Mouse (Mus musculus) forebrain, embryonic 16.5 days (tissue): ENCODE data around the gene Irf2. TPM values are rescaled to one million over a fixed set of nuclear protein-coding genes. Genes with fewer than 3 reads are reported as not detected.

Experiments
- ATAC-seq: fragments of 200-750 bp; cut with Nextera tagmentation; 2 replicates; pipeline ENCODE4 v1.8.0; 2017; ENCODE audit warnings: mild to moderate bottlenecking, moderate library complexity
- H3K27ac ChIP-seq: fragments of 300-500 bp; sonication (generic); 2 replicates; pipeline ENCODE4 v1.5.1; 2014; ENCODE audit warnings: low read length, control low read depth
- H3K27me3 ChIP-seq: fragments of 300-500 bp; sonication (generic); replicated peaks from 2 replicates; pipeline ENCODE4 v1.6.1; 2014; ENCODE audit warnings: low read length; ENCODE audit not compliant: control insufficient read depth, insufficient read depth
- H3K36me3 ChIP-seq: fragments of 300-500 bp; sonication (generic); 2 replicates; pipeline ENCODE4 v1.6.1; 2014; ENCODE audit not compliant: control insufficient read depth, insufficient read depth
- H3K4me1 ChIP-seq: fragments of 300-500 bp; sonication (generic); replicated peaks from 2 replicates; pipeline ENCODE4 v1.6.1; 2014; ENCODE audit warnings: low read length; ENCODE audit not compliant: control insufficient read depth, insufficient read depth
- H3K4me2 ChIP-seq: fragments of 300-500 bp; sonication (generic); 2 replicates; pipeline ENCODE4 v1.6.1; 2014; ENCODE audit warnings: mild to moderate bottlenecking, low read length, control low read depth
- H3K4me3 ChIP-seq: fragments of 300-500 bp; sonication (generic); replicated peaks from 2 replicates; pipeline ENCODE4 v1.5.1; 2014; ENCODE audit warnings: mild to moderate bottlenecking, low read length, control low read depth
- H3K9ac ChIP-seq: fragments of 300-500 bp; sonication (generic); replicated peaks from 2 replicates; pipeline ENCODE4 v1.6.1; 2014; ENCODE audit warnings: low read depth, low read length, control low read depth
- H3K9me3 ChIP-seq: fragments of 300-500 bp; sonication (generic); 2 replicates; pipeline ENCODE4 v1.6.1; 2016; ENCODE audit warnings: low read length; ENCODE audit not compliant: control insufficient read depth
- WGBS: fragments of 180-500 bp; shearing (Covaris S2); extraction: QIAGEN DNeasy Blood & Tissue Kit; methylation state at CpG from one replicate; pipeline ENCODE4 v1.1.7; 2014; 5-methylcytosine and 5-hydroxymethylcytosine counted together
- polyA plus RNA-seq: library from polyadenylated mRNA; unstranded; fragments of >200 nt; fragmentation: Nextera tagmentation; extraction: Ambion mirVana; gene quantifications from 2 replicates; pipeline ENCODE4 v1.2.1, GENCODE M21; 2015

Gene Irf2
- polyA plus RNA-seq, 1 experiment from 2014 or later, result 11.2 TPM

GRCm38 (mm10) chr8:46848931-46849330 is 109.4 kb downstream of the Irf2 start:
- Histone ChIP-seq H3K27me3 (no peaks in the 10 kb centered on the region), H3K4me1 (no peaks in the 10 kb centered on the region), H3K9me3 (no peaks in the 10 kb centered on the region), H3K27ac (no peak overlapping the region), H3K9ac (no peak overlapping the region), H3K4me3 (no peak overlapping the region), H3K36me3 (no peaks in the 10 kb centered on the region), H3K4me2 (no peak overlapping the region)
- WGBS, result 87% methylated on average over 6 of the region's 6 CpGs
- no peak for ATAC-seq

- Histone ChIP-seq H3K36me3 (no peaks in the 10 kb centered on the region), H3K9ac (no peak overlapping the region), H3K4me2 (no peak overlapping the region), H3K4me1 (no peaks in the 10 kb centered on the region), H3K9me3 (no peaks in the 10 kb centered on the region), H3K27me3 (no peaks in the 10 kb centered on the region), H3K27ac (no peak overlapping the region), H3K4me3 (no peak overlapping the region)
- 45% methylated on average over 2 of the region's 2 CpGs for WGBS
- ATAC-seq, result no peak
Observed at GRCm38 (mm10) chr8:46849458-46849857, 109.9 kb downstream of the Irf2 start.

GRCm38 (mm10) chr8:46850258-46850897 is 110.8 kb downstream of the Irf2 start:
- Histone ChIP-seq H3K4me1 (no peaks in the 10 kb centered on the region), H3K4me2 (no peak overlapping the region), H3K4me3 (no peak overlapping the region), H3K27ac (no peak overlapping the region), H3K27me3 (no peaks in the 10 kb centered on the region), H3K9me3 (no peaks in the 10 kb centered on the region), H3K9ac (no peak overlapping the region), H3K36me3 (no peaks in the 10 kb centered on the region)
- ATAC-seq, result no peak
- WGBS, result 94% methylated on average over 6 of the region's 6 CpGs

GRCm38 (mm10) chr8:46851560-46851959 is 112.0 kb downstream of the Irf2 start:
- Histone ChIP-seq H3K27ac (no peak overlapping the region), H3K4me2 (no peak overlapping the region), H3K4me1 (no peaks in the 10 kb centered on the region), H3K36me3 (no peaks in the 10 kb centered on the region), H3K9me3 (no peaks in the 10 kb centered on the region), H3K4me3 (no peak overlapping the region), H3K9ac (no peak overlapping the region), H3K27me3 (no peaks in the 10 kb centered on the region)
- ATAC-seq, result no peak
- 95% methylated on average over 4 of the region's 4 CpGs for WGBS

- Histone ChIP-seq H3K9ac (no peak overlapping the region), H3K27ac (no peak overlapping the region), H3K9me3 (no peaks in the 10 kb centered on the region), H3K4me2 (no peak overlapping the region), H3K36me3 (no peaks in the 10 kb centered on the region), H3K4me1 (no peaks in the 10 kb centered on the region), H3K27me3 (no peaks in the 10 kb centered on the region), H3K4me3 (no peak overlapping the region)
- ATAC-seq, result no peak
- WGBS, result 88% methylated on average over 11 of the region's 11 CpGs
Observed at GRCm38 (mm10) chr8:46852377-46852776, 112.8 kb downstream of the Irf2 start.

GRCm38 (mm10) chr8:46859164-46859846 is 119.8 kb downstream of the Irf2 start:
- H3K27me3 ChIP-seq, result no peaks in the 10 kb centered on the region
- WGBS, result 32% methylated on average over 7 of the region's 7 CpGs
- ATAC-seq, result no peak
- H3K4me1 ChIP-seq, result no peaks in the 10 kb centered on the region
- no peak overlapping the region for H3K4me2 ChIP-seq
- H3K4me3 ChIP-seq, result no peak overlapping the region
- H3K27ac ChIP-seq, result no peak overlapping the region
- no peak overlapping the region for H3K9ac ChIP-seq
- H3K9me3 ChIP-seq, result no peaks in the 10 kb centered on the region
- H3K36me3 ChIP-seq, result no peaks in the 10 kb centered on the region

GRCm38 (mm10) chr8:46859847-46860167 is 120.3 kb downstream of the Irf2 start:
- ATAC-seq, result no peak
- Histone ChIP-seq H3K9me3 (no peaks in the 10 kb centered on the region), H3K27ac (no peak overlapping the region), H3K4me2 (no peak overlapping the region), H3K27me3 (no peaks in the 10 kb centered on the region), H3K36me3 (no peaks in the 10 kb centered on the region), H3K4me1 (no peaks in the 10 kb centered on the region), H3K4me3 (no peak overlapping the region), H3K9ac (no peak overlapping the region)
- WGBS, result 56% methylated on average over 8 of the region's 8 CpGs

- H3K4me1 ChIP-seq, result no peaks in the 10 kb centered on the region
- H3K27ac ChIP-seq, result no peak overlapping the region
- H3K36me3 ChIP-seq, result no peaks in the 10 kb centered on the region
- no peak for ATAC-seq
- no peak overlapping the region for H3K4me3 ChIP-seq
- H3K27me3 ChIP-seq, result no peaks in the 10 kb centered on the region
- H3K4me2 ChIP-seq, result no peak overlapping the region
- no peak overlapping the region for H3K9ac ChIP-seq
- no peaks in the 10 kb centered on the region for H3K9me3 ChIP-seq
- whole genome bisulfite sequencing, result 91% methylated on average over 5 of the region's 5 CpGs
Observed at GRCm38 (mm10) chr8:46862508-46862907, 123.0 kb downstream of the Irf2 start.

- Histone ChIP-seq H3K9me3 (no peaks in the 10 kb centered on the region), H3K9ac (no peak overlapping the region), H3K27ac (no peak overlapping the region), H3K36me3 (no peaks in the 10 kb centered on the region), H3K4me1 (no peaks in the 10 kb centered on the region), H3K4me2 (no peak overlapping the region), H3K4me3 (no peak overlapping the region), H3K27me3 (no peaks in the 10 kb centered on the region)
- ATAC-seq, result no peak
- WGBS, result 74% methylated on average over 1 of the region's 1 CpGs
Observed at GRCm38 (mm10) chr8:46865428-46865827, 125.9 kb downstream of the Irf2 start.
